Mouse (Mus musculus): ENCODE measurements around the gene Gga3. TPM values are rescaled to one million over a fixed set of nuclear protein-coding genes. Genes with fewer than 3 reads are reported as not detected.

Gene Gga3
- total RNA-seq, 2 experiments from 2014 or later = 17.8 to 19.0 TPM

DNA sequence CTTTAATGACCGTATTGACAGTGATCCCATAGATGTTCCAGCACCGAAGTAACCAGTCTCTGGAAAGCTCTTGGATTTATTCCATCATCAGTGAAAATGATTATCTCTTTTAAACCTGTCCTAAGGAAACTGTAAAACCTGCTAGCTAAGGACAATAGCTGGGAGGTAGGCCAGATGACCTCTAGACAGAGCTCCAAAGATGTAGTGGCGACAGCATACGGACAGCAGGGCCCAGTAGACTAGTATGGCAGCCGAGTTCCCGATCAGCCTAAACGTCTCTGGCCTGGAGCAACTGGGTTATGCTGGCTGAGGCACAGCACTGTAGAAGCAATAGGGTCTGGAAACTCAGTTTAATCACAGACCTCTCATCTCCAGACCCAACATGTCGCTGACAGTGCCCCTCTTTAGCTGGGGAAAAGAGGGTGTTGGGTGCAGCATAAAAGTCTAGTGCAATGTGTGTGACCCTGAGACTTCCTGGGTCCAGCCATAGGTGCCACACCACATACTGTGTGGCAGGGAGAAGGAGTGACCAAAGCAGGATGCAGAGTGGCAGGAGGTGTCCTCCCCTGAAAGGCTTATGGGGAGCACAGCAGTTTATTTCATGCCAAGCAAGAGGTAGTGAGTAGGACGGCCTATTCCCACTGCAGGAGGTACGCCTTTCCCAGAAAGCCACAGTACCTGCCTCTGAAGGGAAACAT, 19.3 kb downstream of the Gga3 start:
- intact Hi-C loops (cut with DNase I) = no loop called here
- DNase-seq = no peak

- intact Hi-C loops (cut with DNase I) = no loop called here
- DNase-seq = no peak
Measured at GRCm38 (mm10) chr11:115582913-115583606, 20.8 kb downstream of the Gga3 start.

GRCm38 (mm10) chr11:115579080-115579479, 24.8 kb downstream of the Gga3 start:
- intact Hi-C loops (cut with DNase I) = no loop called here

GRCm38 (mm10) chr11:115564961-115565360, 38.9 kb downstream of the Gga3 start:
- DNase-seq = no peak
- intact Hi-C loops (cut with DNase I) = no loop called here

More at GRCm38 (mm10) chr11:115579080-115579479, 24.8 kb downstream of the Gga3 start:
- no peak for DNase-seq

GRCm38 (mm10) chr11:115564064-115564809, 39.6 kb downstream of the Gga3 start, which contains the start of gene Nup85:
Gene Nup85, plus strand, starts transcription at chr11:115564434.
- peak; percentile 97 to 98 for DNase-seq
- intact Hi-C loops (cut with DNase I) = no loop called here

GRCm38 (mm10) chr11:115563406-115563805, 40.4 kb downstream of the Gga3 start:
- DNase-seq = no peak
- intact Hi-C loops (cut with DNase I) = no loop called here

DNA sequence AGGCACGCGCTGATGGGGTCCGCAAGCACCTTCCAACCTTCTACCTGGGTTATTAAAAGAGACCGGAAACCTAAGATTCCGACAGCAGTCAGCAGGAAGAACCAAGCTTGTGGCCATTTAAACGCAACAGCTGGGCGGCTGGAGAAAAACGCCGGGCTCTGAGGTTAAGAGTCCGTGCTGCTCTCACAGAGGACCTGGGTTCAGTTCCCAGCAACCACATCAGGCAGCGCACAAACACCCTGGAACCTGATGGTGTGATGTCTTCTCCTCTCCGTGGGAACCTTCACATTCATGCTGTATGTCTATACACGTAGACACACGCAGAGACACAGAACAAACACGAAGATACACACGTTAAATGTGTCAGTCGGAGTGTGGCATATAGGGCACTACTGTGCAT, 48.1 kb downstream of the Gga3 start:
- no peak for DNase-seq
- intact Hi-C loops (cut with DNase I) = no loop called here

- no peak for DNase-seq
- intact Hi-C loops (cut with DNase I) = no loop called here
Measured at GRCm38 (mm10) chr11:115552783-115553182, 51.1 kb downstream of the Gga3 start.

- DNase-seq = no peak
- intact Hi-C loops (cut with DNase I) = no loop called here
Measured at GRCm38 (mm10) chr11:115543571-115543970, 60.3 kb downstream of the Gga3 start.

DNA sequence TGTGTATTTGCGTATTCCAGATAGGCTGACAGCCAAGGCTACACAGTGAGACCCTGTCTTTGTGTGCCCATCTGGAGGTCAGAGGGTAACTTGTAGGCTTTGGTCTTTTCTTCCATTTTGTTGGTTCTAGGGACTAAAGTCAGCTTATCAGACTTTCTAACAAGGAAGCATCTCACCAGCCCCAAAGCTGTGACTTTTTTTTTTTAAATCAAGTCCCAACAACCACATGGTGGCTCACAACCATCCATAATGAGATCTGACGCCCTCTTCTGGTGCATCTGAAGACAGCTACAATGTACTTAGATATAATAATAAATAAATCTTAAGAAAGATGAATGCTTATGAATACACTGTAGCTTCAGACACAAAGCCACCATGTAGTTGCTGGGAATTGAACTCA, 65.8 kb downstream of the Gga3 start:
- intact Hi-C loops (cut with DNase I) = loop anchor here (5.0 kb wide), 1 partner anchor 116 kb away; the partner anchor contains the start of gene Kctd2
- no peak for DNase-seq

DNA sequence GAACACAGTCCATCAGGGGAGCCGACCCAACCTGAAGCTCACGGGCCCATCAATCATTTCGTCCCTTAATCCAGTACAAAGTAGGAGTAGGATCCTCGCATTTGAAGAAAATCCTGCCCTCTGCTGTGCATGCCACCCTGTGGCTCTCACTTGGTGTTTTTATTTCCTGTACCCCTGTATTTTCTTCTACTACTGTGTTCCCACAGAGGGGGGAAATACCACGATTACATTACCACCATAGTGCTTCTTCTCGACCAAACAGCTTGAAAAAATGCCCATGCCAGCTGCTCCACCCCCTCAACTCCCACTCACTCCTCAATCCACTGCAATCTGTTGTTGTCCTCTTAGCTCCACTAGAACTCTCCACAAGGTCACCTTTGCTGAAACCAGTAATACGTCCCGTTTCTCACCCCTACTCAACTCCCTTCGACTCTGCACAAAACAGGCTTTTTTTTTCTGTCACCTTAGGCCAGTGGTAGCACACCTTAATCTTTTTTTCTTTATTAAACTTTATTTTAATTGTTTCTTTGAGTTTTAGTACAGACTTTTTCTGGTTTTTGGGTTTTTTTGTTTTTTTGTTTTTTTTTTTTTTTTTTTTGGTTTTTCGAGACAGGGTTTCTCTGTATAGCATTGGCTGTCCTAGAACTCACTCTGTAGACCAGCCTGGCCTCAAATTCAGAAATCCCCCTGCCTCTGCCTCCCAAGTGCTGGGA, 66.8 kb downstream of the Gga3 start:
- DNase-seq = no peak
- intact Hi-C loops (cut with DNase I) = loop anchor here (1.0 to 5.0 kb wide), 3 partner anchors 23 to 115 kb away; partner anchors contain the start of genes Jpt1 and Kctd2

- intact Hi-C loops (cut with DNase I) = loop anchor here (1.0 to 5.0 kb wide), 3 partner anchors 22 to 114 kb away; partner anchors contain the start of genes Jpt1 and Kctd2
- DNase-seq = peak; percentile 100
Measured at GRCm38 (mm10) chr11:115536038-115536681, 67.7 kb downstream of the Gga3 start, which contains the start of gene Sumo2. Gene Sumo2, minus strand, starts transcription at chr11:115536276.

GRCm38 (mm10) chr11:115535401-115536037, 68.3 kb downstream of the Gga3 start:
- DNase-seq = peak; percentile 77 to 83
- intact Hi-C loops (cut with DNase I) = loop anchor here (1.0 to 5.0 kb wide), 3 partner anchors 21 to 113 kb away; partner anchors contain the start of genes Jpt1 and Kctd2

GRCm38 (mm10) chr11:115534759-115535371, 69.0 kb downstream of the Gga3 start:
- intact Hi-C loops (cut with DNase I) = loop anchor here (5.0 kb wide), 1 partner anchor 113 kb away; the partner anchor contains the start of gene Kctd2
- no peak for DNase-seq

Other genes with a start within 250 kb of the Gga3 start
- gene Hid1, start 236.3 kb downstream of the Gga3 start, total RNA-seq (2021) = 1 to 10 TPM; 5.2 to 6.6 TPM
- gene Cdr2l, start 222.1 kb downstream of the Gga3 start, total RNA-seq (2021) = 1 to 10 TPM; 8.7 to 9.9 TPM
- 100 to 1,000 TPM; 128 to 140 TPM for gene Mrpl58, start 200.3 kb downstream of the Gga3 start, total RNA-seq (2021)
- gene Atp5h, start 184.1 kb downstream of the Gga3 start, total RNA-seq (2021) = 1,000 to 10,000 TPM; 2,066 to 2,137 TPM
- 10 to 100 TPM; 22.2 to 25.2 TPM for gene Kctd2, start 183.9 kb downstream of the Gga3 start, total RNA-seq (2021)
- under 1 TPM in 1 of 2 experiments, not detected in 1; 0.29 TPM for gene Trim80, start 163.5 kb downstream of the Gga3 start, total RNA-seq (2021)
- gene Slc16a5, start 141.6 kb downstream of the Gga3 start, total RNA-seq (2021) = 1 to 10 TPM in 1 of 2 experiments, not detected in 1; 5.1 TPM
- gene Armc7, start 128.4 kb downstream of the Gga3 start, total RNA-seq (2021) = 1 to 10 TPM; 1.3 to 1.7 TPM
- gene Nt5c, start 112.2 kb downstream of the Gga3 start, total RNA-seq (2021) = 10 to 100 TPM; 15.2 to 17.3 TPM
- 100 to 1,000 TPM; 159 to 196 TPM for gene Jpt1, start 89.7 kb downstream of the Gga3 start, total RNA-seq (2021)
- gene Sumo2, start 67.8 kb downstream of the Gga3 start, total RNA-seq (2021) = 100 to 1,000 TPM; 165 to 189 TPM
- gene Nup85, start 39.6 kb downstream of the Gga3 start, total RNA-seq (2021) = 10 to 100 TPM; 20.9 to 22.3 TPM
- gene Mrps7, start 126 bp downstream of the Gga3 start, total RNA-seq (2021) = 10 to 100 TPM; 67.0 to 69.9 TPM
- 10 to 100 TPM; 41.0 to 46.6 TPM for gene Mif4gd, start 8.9 kb upstream of the Gga3 start, total RNA-seq (2021)
- gene Slc25a19, start 24.2 kb upstream of the Gga3 start, total RNA-seq (2021) = 10 to 100 TPM; 42.2 to 43.0 TPM
- 100 to 1,000 TPM; 113 to 120 TPM for gene Grb2, start 104.5 kb upstream of the Gga3 start, total RNA-seq (2021)
- 100 to 1,000 TPM; 103 to 111 TPM for gene Tmem94, start 161.4 kb upstream of the Gga3 start, total RNA-seq (2021)
- 10 to 100 TPM; 54.0 to 54.9 TPM for gene Caskin2, start 209.6 kb upstream of the Gga3 start, total RNA-seq (2021)
- gene Tsen54, start 210.7 kb upstream of the Gga3 start, total RNA-seq (2021) = 10 to 100 TPM in 1 of 2 experiments, 1 to 10 TPM in 1; 8.7 to 12.1 TPM
- 10 to 100 TPM; 15.0 to 18.2 TPM for gene Llgl2, start 220.0 kb upstream of the Gga3 start, total RNA-seq (2021)

Measured in heart, postnatal 14 days (tissue).